Mouse (Mus musculus): ENCODE data around the gene Kctd18. TPM values are rescaled to one million over a fixed set of nuclear protein-coding genes. Genes with fewer than 3 reads are reported as not detected.

Gene Kctd18
- total and polyA plus RNA-seq, 3 experiments, result 18.7 to 52.7 (median 30.6) TPM

- ATAC-seq (ENCODE audit: extremely low read depth, insufficient number of reproducible peaks, low FRiP score, poor library complexity, severe bottlenecking), result no peak
- DNase-seq (ENCODE audit: low spot score), result no peak
- H3K9me3 ChIP-seq (replicated peaks), result no peaks in the 10 kb centered on the region
Measured at GRCm38 (mm10) chr1:57934287-57934686, 84.5 kb downstream of the Kctd18 start.

GRCm38 (mm10) chr1:57918567-57918966 lies 100.2 kb downstream of the Kctd18 start:
- H3K9me3 ChIP-seq (replicated peaks), result no peaks in the 10 kb centered on the region
- no peaks in the 10 kb centered on the region for H3K36me3 ChIP-seq (replicated peaks)
- H3K4me3 ChIP-seq (ENCODE audit: low read depth, low read length), result no peak overlapping the region
- no peaks in the 10 kb centered on the region for H3K4me1 ChIP-seq (ENCODE audit: insufficient read depth, low read depth, low read length)
- TF ChIP-seq TAL1 (conservative IDR thresholded peaks at IDR 0.05; ENCODE audit: low read depth, low read length) (no peak), GATA2 (IDR thresholded peaks at IDR 0.05; ENCODE audit: borderline replicate concordance, low read depth, low read length) (no peak), POLR2AphosphoS5 (IDR thresholded peaks at IDR 0.05; ENCODE audit: insufficient replicate concordance, low read depth, low read length) (no peak)
- H3K27me3 ChIP-seq (ENCODE audit: insufficient read depth, low read length), result peaks cover 3% of the 10 kb centered on the region; the same call in 1 of the 2 replicates
- no peak for DNase-seq (ENCODE audit: low spot score)
- ATAC-seq (ENCODE audit: extremely low read depth, insufficient number of reproducible peaks, low FRiP score, poor library complexity, severe bottlenecking), result no peak

More at GRCm38 (mm10) chr1:57934287-57934686, 84.5 kb downstream of the Kctd18 start:
- Histone ChIP-seq H3K4me1 (ENCODE audit: insufficient read depth, low read depth, low read length) (no peaks in the 10 kb centered on the region), H3K4me3 (ENCODE audit: low read depth, low read length) (no peak overlapping the region), H3K27me3 (ENCODE audit: insufficient read depth, low read length) (peaks cover 6% of the 10 kb centered on the region; the same call in 1 of the 2 replicates), H3K36me3 (replicated peaks) (no peaks in the 10 kb centered on the region)
- TF ChIP-seq TAL1 (conservative IDR thresholded peaks at IDR 0.05; ENCODE audit: low read depth, low read length) (no peak), CTCF (IDR thresholded peaks at IDR 0.05; ENCODE audit: low read depth, low read length) (no peak), GATA2 (IDR thresholded peaks at IDR 0.05; ENCODE audit: borderline replicate concordance, low read depth, low read length) (no peak), GATA1 (IDR thresholded peaks at IDR 0.05; ENCODE audit: borderline replicate concordance, low read length) (no peak), POLR2AphosphoS5 (IDR thresholded peaks at IDR 0.05; ENCODE audit: insufficient replicate concordance, low read depth, low read length) (no peak)

- DNase-seq (ENCODE audit: low spot score) (no peak), ATAC-seq (ENCODE audit: extremely low read depth, insufficient number of reproducible peaks, low FRiP score, poor library complexity, severe bottlenecking) (no peak)
- Histone ChIP-seq H3K4me1 (ENCODE audit: insufficient read depth, low read depth, low read length) (no peaks in the 10 kb centered on the region), H3K9me3 (replicated peaks) (no peaks in the 10 kb centered on the region), H3K27me3 (ENCODE audit: insufficient read depth, low read length) (peaks cover 3% of the 10 kb centered on the region; the same call in 1 of the 2 replicates), H3K36me3 (replicated peaks) (no peaks in the 10 kb centered on the region), H3K4me3 (ENCODE audit: low read depth, low read length) (no peak overlapping the region)
- TF ChIP-seq CTCF (IDR thresholded peaks at IDR 0.05; ENCODE audit: low read depth, low read length), result no peak
- TF ChIP-seq TAL1 (conservative IDR thresholded peaks at IDR 0.05; ENCODE audit: low read depth, low read length), result no peak
- TF ChIP-seq GATA2 (IDR thresholded peaks at IDR 0.05; ENCODE audit: borderline replicate concordance, low read depth, low read length), result no peak
- TF ChIP-seq GATA1 (IDR thresholded peaks at IDR 0.05; ENCODE audit: borderline replicate concordance, low read length), result no peak
- no peak for TF ChIP-seq POLR2AphosphoS5 (IDR thresholded peaks at IDR 0.05; ENCODE audit: insufficient replicate concordance, low read depth, low read length)
Measured at GRCm38 (mm10) chr1:57917342-57917741, 101.4 kb downstream of the Kctd18 start.

GRCm38 (mm10) chr1:57911561-57911960 lies 107.2 kb downstream of the Kctd18 start:
- Histone ChIP-seq H3K4me3 (ENCODE audit: low read depth, low read length) (no peak overlapping the region), H3K27me3 (ENCODE audit: insufficient read depth, low read length) (peaks cover 5% of the 10 kb centered on the region; the same call in 1 of the 2 replicates), H3K36me3 (replicated peaks) (no peaks in the 10 kb centered on the region), H3K4me1 (ENCODE audit: insufficient read depth, low read depth, low read length) (no peaks in the 10 kb centered on the region), H3K9me3 (replicated peaks) (no peaks in the 10 kb centered on the region)
- TF ChIP-seq GATA1 (IDR thresholded peaks at IDR 0.05; ENCODE audit: borderline replicate concordance, low read length) (no peak), GATA2 (IDR thresholded peaks at IDR 0.05; ENCODE audit: borderline replicate concordance, low read depth, low read length) (no peak), CTCF (IDR thresholded peaks at IDR 0.05; ENCODE audit: low read depth, low read length) (no peak), POLR2AphosphoS5 (IDR thresholded peaks at IDR 0.05; ENCODE audit: insufficient replicate concordance, low read depth, low read length) (no peak), TAL1 (conservative IDR thresholded peaks at IDR 0.05; ENCODE audit: low read depth, low read length) (no peak)
- ATAC-seq (ENCODE audit: extremely low read depth, insufficient number of reproducible peaks, low FRiP score, poor library complexity, severe bottlenecking) (no peak), DNase-seq (ENCODE audit: low spot score) (no peak)

- no peaks in the 10 kb centered on the region for H3K36me3 ChIP-seq (replicated peaks)
- no peak overlapping the region for H3K4me3 ChIP-seq (ENCODE audit: low read depth, low read length)
- DNase-seq (ENCODE audit: low spot score) (no peak), ATAC-seq (ENCODE audit: extremely low read depth, insufficient number of reproducible peaks, low FRiP score, poor library complexity, severe bottlenecking) (no peak)
- TF ChIP-seq POLR2AphosphoS5 (IDR thresholded peaks at IDR 0.05; ENCODE audit: insufficient replicate concordance, low read depth, low read length) (no peak), TAL1 (conservative IDR thresholded peaks at IDR 0.05; ENCODE audit: low read depth, low read length) (no peak), GATA1 (IDR thresholded peaks at IDR 0.05; ENCODE audit: borderline replicate concordance, low read length) (no peak), CTCF (IDR thresholded peaks at IDR 0.05; ENCODE audit: low read depth, low read length) (no peak), GATA2 (IDR thresholded peaks at IDR 0.05; ENCODE audit: borderline replicate concordance, low read depth, low read length) (no peak)
- no peaks in the 10 kb centered on the region for H3K9me3 ChIP-seq (replicated peaks)
- H3K27me3 ChIP-seq (ENCODE audit: insufficient read depth, low read length), result peaks cover 3% of the 10 kb centered on the region; the same call in 1 of the 2 replicates
- no peaks in the 10 kb centered on the region for H3K4me1 ChIP-seq (ENCODE audit: insufficient read depth, low read depth, low read length)
Measured at GRCm38 (mm10) chr1:57906312-57906711, 112.4 kb downstream of the Kctd18 start.

GRCm38 (mm10) chr1:57905912-57906311 lies 112.8 kb downstream of the Kctd18 start:
- Histone ChIP-seq H3K9me3 (replicated peaks) (no peaks in the 10 kb centered on the region), H3K27me3 (ENCODE audit: insufficient read depth, low read length) (peaks cover 3% of the 10 kb centered on the region; the same call in 1 of the 2 replicates), H3K4me1 (ENCODE audit: insufficient read depth, low read depth, low read length) (no peaks in the 10 kb centered on the region), H3K36me3 (replicated peaks) (no peaks in the 10 kb centered on the region), H3K4me3 (ENCODE audit: low read depth, low read length) (no peak overlapping the region)
- no peak for DNase-seq (ENCODE audit: low spot score)
- ATAC-seq (ENCODE audit: extremely low read depth, insufficient number of reproducible peaks, low FRiP score, poor library complexity, severe bottlenecking), result no peak
- TF ChIP-seq POLR2AphosphoS5 (IDR thresholded peaks at IDR 0.05; ENCODE audit: insufficient replicate concordance, low read depth, low read length), result no peak
- TF ChIP-seq GATA1 (IDR thresholded peaks at IDR 0.05; ENCODE audit: borderline replicate concordance, low read length), result no peak
- no peak for TF ChIP-seq TAL1 (conservative IDR thresholded peaks at IDR 0.05; ENCODE audit: low read depth, low read length)
- no peak for TF ChIP-seq CTCF (IDR thresholded peaks at IDR 0.05; ENCODE audit: low read depth, low read length)
- no peak for TF ChIP-seq GATA2 (IDR thresholded peaks at IDR 0.05; ENCODE audit: borderline replicate concordance, low read depth, low read length)

Other genes starting within 250 kb of the Kctd18 start
- gene Spats2l, start 244.8 kb downstream of the Kctd18 start, total RNA-seq (2014; fragmentation: Nextera tagmentation), result not detected in 2 replicates
- 0.33 and 0.70 TPM in 2 replicates for gene Spats2l, start 244.8 kb downstream of the Kctd18 start, total RNA-seq (2017)
- gene Spats2l, start 244.8 kb downstream of the Kctd18 start, polyA plus RNA-seq (2012), result not detected in 2 replicates
- gene Sgo2a, start 23.0 kb downstream of the Kctd18 start, total RNA-seq (2014; fragmentation: Nextera tagmentation), result 86.1 and 93.9 TPM in 2 replicates
- gene Sgo2a, start 23.0 kb downstream of the Kctd18 start, total RNA-seq (2017), result 41.1 and 49.8 TPM in 2 replicates
- 3.3 and 3.4 TPM in 2 replicates for gene Sgo2a, start 23.0 kb downstream of the Kctd18 start, polyA plus RNA-seq (2012)
- gene Aox1, start 11.0 kb upstream of the Kctd18 start, total RNA-seq (2014; fragmentation: Nextera tagmentation), result not detected in 2 replicates
- 0.06 and 0.16 TPM in 2 replicates for gene Aox1, start 11.0 kb upstream of the Kctd18 start, total RNA-seq (2017)
- not detected in 2 replicates for gene Aox1, start 11.0 kb upstream of the Kctd18 start, polyA plus RNA-seq (2012)
- not detected in 2 replicates for gene Aox3, start 94.2 kb upstream of the Kctd18 start, total RNA-seq (2014; fragmentation: Nextera tagmentation)
- 0.33 TPM in 1 of 2 replicates, not detected in the other for gene Aox3, start 94.2 kb upstream of the Kctd18 start, total RNA-seq (2017)
- gene Aox3, start 94.2 kb upstream of the Kctd18 start, polyA plus RNA-seq (2012), result not detected in 2 replicates
- 6.1 and 7.0 TPM in 2 replicates for gene Aox4, start 191.4 kb upstream of the Kctd18 start, total RNA-seq (2014; fragmentation: Nextera tagmentation)
- gene Aox4, start 191.4 kb upstream of the Kctd18 start, total RNA-seq (2017), result 0.64 and 0.82 TPM in 2 replicates
- 0.02 and 0.07 TPM in 2 replicates for gene Aox4, start 191.4 kb upstream of the Kctd18 start, polyA plus RNA-seq (2012)

All from G1E (cell line).